Mouse (Mus musculus) heart, embryonic 10.5 days (tissue): ENCODE measurements at regions not wholly inside any gene's neighbourhood (a gene's known extent, or its start where the extent isn't known, plus 50 kb on each side); places are given as distances from the start of the nearest gene placed in this dataset.
A peak's percentile ranks its signal among the peaks of the same experiment; 100 is the strongest.

Source experiments
- DNase-seq: peaks from one replicate; pipeline ENCODE4 v3.0.0-alpha.2; 2017; ENCODE audit warnings: low spot score
- H3K27ac ChIP-seq: fragments of 300-500 bp; sonication (generic); 2 replicates; pipeline ENCODE4 v1.5.1; 2016; ENCODE audit warnings: mild to moderate bottlenecking
- H3K27me3 ChIP-seq: fragments of 300-500 bp; sonication (generic); 2 replicates; pipeline ENCODE4 v1.6.1; 2016; ENCODE audit warnings: mild to moderate bottlenecking; ENCODE audit not compliant: poor library complexity, insufficient read depth, severe bottlenecking
- H3K36me3 ChIP-seq: fragments of 300-500 bp; sonication (generic); 2 replicates; pipeline ENCODE4 v1.6.1; 2016; ENCODE audit warnings: mild to moderate bottlenecking, moderate library complexity
- H3K4me1 ChIP-seq: fragments of 300-500 bp; sonication (generic); 2 replicates; pipeline ENCODE4 v1.6.1; 2016; ENCODE audit warnings: mild to moderate bottlenecking
- H3K4me3 ChIP-seq: fragments of 300-500 bp; sonication (generic); 2 replicates; pipeline ENCODE4 v1.5.1; 2016; ENCODE audit warnings: mild to moderate bottlenecking, moderate library complexity
- H3K9me3 ChIP-seq: fragments of 300-500 bp; sonication (generic); 2 replicates; pipeline ENCODE4 v1.6.1; 2016; ENCODE audit warnings: mild to moderate bottlenecking, moderate library complexity
- WGBS: fragments of 180-500 bp; shearing (Covaris S2); methylation state at CpG from one replicate; pipeline ENCODE4 v1.1.7; 2016; 5-methylcytosine and 5-hydroxymethylcytosine counted together

DNA sequence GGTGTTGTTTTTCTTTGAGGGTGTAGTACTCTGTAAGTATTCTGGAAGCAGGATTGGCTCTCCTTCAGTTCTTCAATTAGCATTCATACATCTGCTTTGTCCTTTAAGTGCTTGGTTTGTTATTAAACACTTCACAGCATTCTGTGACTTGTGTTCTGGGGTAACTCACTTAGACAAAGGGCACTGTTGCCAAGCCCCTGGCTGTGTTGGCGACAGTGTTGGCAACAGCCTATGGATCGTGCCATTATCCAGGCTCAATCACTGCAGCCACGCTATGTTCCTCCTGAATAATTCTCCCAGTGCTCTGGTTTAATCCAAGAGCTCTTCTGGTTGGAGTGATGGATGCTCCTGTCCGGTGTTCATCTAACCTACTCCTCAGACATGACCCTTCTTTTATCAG, 265.6 kb upstream of the BB014433 start:
- WGBS: 79% methylated on average over 4 of the region's 4 CpGs
- no peaks in the 10 kb centered on the region for H3K27me3 ChIP-seq
- no peak for DNase-seq
- H3K4me3 ChIP-seq: no peak overlapping the region
- H3K36me3 ChIP-seq: no peaks in the 10 kb centered on the region
- no peaks in the 10 kb centered on the region for H3K4me1 ChIP-seq
- H3K9me3 ChIP-seq: no peaks in the 10 kb centered on the region
- no peak overlapping the region for H3K27ac ChIP-seq

DNA sequence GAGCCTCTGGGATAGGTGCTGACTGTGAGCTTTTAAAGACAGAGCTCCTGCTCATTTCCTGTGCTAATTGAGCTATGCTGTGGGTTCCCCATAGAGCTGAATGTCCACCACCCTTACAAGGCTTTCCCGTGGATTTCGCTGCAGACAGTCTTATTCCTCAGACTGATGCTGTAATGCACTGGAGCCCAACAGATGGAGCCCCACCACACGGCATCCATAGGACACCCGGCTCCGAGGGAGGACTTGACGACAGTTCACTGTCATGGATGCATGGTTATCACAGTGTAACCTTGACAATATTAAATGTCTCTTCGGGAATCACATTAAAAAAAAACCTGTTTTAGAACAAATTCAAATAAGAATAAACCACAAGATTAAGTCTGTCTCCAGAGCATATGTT, 265.2 kb upstream of the BB014433 start:
- Histone ChIP-seq H3K4me1 (no peaks in the 10 kb centered on the region), H3K9me3 (no peaks in the 10 kb centered on the region), H3K27me3 (no peaks in the 10 kb centered on the region), H3K4me3 (no peak overlapping the region), H3K27ac (no peak overlapping the region), H3K36me3 (no peaks in the 10 kb centered on the region)
- WGBS: 71% methylated on average over 7 of the region's 7 CpGs
- no peak for DNase-seq

DNA sequence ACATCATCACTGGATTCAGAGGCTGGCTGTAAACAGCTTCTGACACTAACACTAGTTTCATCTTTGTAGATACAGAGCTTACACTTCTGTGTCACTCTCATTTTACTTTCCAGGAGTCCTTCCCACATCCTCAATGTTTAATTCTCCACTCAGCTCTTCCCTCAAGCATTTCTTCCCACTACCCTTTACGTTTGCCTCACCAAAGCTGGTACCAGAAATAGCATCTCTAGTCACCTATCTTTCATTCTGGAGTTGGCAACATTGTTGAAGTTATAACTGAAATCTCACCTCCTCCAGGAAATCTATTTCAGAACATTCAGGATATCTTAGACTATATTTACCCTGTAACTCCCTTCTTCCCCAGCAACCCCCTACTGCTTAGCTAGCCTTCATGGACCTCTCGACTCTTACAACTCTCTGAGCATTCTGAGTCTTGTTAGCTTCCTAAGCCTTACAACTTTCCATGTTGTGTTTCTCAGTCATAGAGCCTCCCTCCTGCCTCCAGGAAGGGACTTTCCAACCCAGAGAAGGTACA, 258.3 kb upstream of the BB014433 start:
- Histone ChIP-seq H3K36me3 (no peaks in the 10 kb centered on the region), H3K4me3 (no peak overlapping the region), H3K27ac (no peak overlapping the region), H3K4me1 (no peaks in the 10 kb centered on the region), H3K27me3 (no peaks in the 10 kb centered on the region), H3K9me3 (no peaks in the 10 kb centered on the region)
- 77% methylated on average over 2 of the region's 2 CpGs for WGBS
- DNase-seq: no peak

DNA sequence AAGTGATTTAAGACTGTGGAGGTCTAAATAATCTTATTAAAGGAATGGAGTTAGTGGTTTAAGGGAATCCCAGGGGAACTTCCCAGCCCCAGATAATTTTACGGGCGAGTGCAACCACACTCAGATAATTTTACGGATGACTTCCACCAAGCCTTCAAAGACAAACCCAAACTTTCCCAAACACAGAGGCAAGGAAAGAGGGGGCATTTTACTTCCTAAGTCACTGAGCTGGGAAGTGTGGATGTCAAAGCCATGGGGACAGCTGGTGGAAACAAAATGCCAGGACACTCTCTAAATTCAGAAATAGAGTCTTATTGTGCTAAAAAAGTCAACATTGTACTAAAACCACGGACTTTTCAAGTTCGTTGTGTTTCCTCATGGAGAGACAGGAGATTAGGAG, 227.9 kb upstream of the BB014433 start:
- H3K27me3 ChIP-seq: no peaks in the 10 kb centered on the region; the same call in 1 of the 2 replicates
- H3K4me3 ChIP-seq: no peak overlapping the region
- 55% methylated on average over 5 of the region's 5 CpGs for WGBS
- no peak for DNase-seq
- H3K36me3 ChIP-seq: no peaks in the 10 kb centered on the region
- H3K4me1 ChIP-seq: no peaks in the 10 kb centered on the region
- no peaks in the 10 kb centered on the region for H3K9me3 ChIP-seq
- H3K27ac ChIP-seq: no peak overlapping the region

DNA sequence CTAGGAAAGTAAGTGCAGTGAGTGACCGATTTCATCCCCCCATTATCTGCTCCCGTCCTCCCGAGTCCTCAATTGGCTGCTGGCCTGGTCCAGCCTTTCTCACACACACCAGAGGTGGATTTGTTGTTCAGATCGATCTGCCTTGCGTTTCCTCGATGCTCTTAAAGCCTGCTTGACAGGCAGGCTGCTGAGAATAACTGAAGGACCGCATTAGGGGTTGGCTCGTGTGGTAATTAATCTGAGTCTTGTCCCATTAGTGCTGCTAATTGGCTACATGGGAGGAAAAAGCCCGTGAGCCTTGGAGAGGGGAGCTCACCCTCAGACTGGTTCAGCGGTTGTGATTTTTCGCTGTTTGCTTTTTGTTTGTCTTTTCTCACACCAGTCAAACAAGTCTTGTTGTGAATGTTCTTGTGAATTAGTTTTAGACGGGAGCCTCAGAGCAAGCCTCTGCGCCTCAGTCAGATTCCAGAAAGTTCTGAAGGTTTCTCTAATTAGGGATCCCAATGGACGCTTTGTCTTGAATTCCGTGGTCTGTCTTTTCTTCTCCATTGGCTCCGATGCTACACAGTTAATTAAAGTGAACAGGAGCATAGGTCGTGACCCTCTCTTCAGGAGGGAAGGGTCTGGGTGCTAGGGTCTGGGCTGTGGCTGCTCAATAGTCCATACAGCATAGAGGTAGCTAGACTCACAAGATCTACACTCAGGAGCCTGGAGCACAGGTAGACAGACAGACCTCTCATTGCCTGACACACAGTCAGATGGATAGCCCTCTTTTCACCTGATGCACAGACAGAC, 226.1 kb upstream of the BB014433 start:
- H3K9me3 ChIP-seq: no peaks in the 10 kb centered on the region
- 51% methylated on average over 17 of the region's 17 CpGs for WGBS
- no peak for DNase-seq

DNA sequence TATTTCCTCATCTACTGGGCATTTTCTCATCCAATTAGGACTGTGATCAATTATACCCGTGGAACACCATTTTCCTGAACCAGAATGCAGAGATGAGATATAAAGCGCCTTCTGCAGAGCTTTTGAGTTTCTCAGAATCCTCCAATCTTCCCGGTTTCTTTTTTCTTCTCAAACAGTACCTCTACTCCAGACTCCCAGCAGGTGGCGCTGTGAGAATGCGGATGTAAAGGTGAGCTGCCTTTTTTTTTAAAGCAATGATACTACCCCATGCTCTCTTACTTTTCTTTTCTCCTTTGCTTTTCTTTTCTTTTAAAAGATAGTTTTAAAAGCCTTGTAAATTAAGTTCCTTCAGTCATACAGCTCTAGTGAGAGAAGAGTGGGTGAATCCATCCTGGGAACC, 224.4 kb upstream of the BB014433 start:
- Histone ChIP-seq H3K4me1 (no peaks in the 10 kb centered on the region), H3K27me3 (no peaks in the 10 kb centered on the region; the same call in 1 of the 2 replicates), H3K9me3 (no peaks in the 10 kb centered on the region), H3K36me3 (no peaks in the 10 kb centered on the region), H3K4me3 (no peak overlapping the region), H3K27ac (no peak overlapping the region)
- WGBS: 9% methylated on average over 5 of the region's 5 CpGs
- DNase-seq: peak; percentile 73

More for the DNA sequence above, 226.1 kb upstream of the BB014433 start:
- Histone ChIP-seq H3K36me3 (no peaks in the 10 kb centered on the region), H3K27ac (no peak overlapping the region), H3K4me3 (no peak overlapping the region), H3K4me1 (no peaks in the 10 kb centered on the region), H3K27me3 (no peaks in the 10 kb centered on the region; the same call in 1 of the 2 replicates)

DNA sequence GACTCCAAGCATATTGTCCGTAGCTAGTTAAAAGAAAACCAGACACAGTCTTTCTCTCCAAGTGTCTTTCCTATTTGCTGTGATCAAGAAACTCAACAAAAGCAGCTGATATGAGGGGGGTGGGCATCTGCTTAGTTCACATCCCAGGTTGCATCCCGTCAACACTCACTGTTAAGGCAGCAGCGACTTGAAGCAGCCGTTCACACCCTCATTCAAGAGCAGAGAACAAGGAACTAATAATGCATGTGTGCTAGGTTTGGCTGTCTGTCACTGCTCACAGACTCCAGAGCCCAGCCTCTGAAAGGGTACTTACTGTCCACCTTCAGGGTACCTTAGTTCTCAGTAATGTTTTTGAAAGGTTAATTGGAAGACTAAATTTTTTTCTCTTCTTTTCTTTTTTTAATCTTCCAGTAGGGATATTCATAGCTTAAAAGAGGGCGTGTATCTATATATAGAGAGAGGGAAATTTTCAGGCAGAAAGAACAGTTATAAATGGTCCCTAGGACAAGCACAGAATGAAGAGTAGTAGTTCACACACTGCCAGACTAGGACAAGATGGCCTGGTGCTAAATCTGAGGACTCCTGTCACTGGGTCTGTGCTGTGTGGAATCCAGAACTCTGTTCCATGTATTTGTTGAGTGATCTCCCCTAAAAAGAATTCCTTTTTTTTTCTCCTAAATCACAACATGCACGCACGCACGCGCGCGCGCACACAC, 199.1 kb upstream of the BB014433 start:
- Histone ChIP-seq H3K9me3 (no peaks in the 10 kb centered on the region), H3K27ac (no peak overlapping the region), H3K36me3 (no peaks in the 10 kb centered on the region), H3K27me3 (no peaks in the 10 kb centered on the region), H3K4me3 (no peak overlapping the region), H3K4me1 (no peaks in the 10 kb centered on the region)
- DNase-seq: no peak
- WGBS: 83% methylated on average over 12 of the region's 12 CpGs

DNA sequence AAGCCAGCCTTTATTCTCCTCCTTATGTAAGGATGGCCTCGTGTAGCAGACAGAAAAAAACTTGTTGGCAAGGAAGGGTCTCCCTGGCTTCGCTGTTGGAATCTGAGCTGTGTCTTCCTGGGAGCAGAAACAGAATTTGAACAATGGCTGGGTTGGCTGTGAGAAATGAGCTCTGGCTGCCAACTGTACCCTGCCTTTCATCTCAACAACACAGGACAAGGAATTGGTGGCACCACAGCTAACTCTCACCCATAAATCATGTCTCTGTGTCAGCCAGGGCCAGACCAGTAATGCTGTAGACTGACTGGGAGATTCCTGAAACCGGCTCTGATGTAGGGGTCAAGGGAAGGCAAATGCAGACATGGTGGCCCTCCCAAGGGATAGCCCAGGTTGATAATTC, 189.5 kb upstream of the BB014433 start:
- H3K4me1 ChIP-seq: 0 out of 2 replicates have a peak, but pooled peaks cover under 1% of the 10 kb centered on the region
- no peaks in the 10 kb centered on the region for H3K9me3 ChIP-seq
- 80% methylated on average over 3 of the region's 3 CpGs for WGBS
- H3K27ac ChIP-seq: no peak overlapping the region
- H3K36me3 ChIP-seq: no peaks in the 10 kb centered on the region
- H3K27me3 ChIP-seq: no peaks in the 10 kb centered on the region
- no peak overlapping the region for H3K4me3 ChIP-seq
- DNase-seq: no peak

DNA sequence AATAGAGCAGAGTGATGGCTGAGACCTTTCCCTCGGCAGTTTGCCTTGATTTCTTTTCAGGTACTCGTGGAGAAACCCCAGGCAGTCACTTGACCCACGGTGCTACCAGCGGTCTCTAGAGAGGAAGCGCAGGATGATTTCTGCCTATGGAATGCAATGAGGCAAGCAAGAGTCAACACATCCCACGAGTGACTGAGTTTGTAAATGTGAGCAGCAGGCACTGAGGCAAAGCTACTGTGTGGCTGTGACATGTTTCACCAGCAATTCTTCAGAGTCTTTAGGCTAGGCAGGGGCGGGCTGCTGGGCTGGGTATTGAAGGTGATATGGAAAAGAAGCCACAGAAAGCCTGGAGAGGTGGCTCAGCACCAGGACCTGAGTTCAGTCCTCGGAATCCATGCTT, 187.4 kb upstream of the BB014433 start:
- 54% methylated on average over 8 of the region's 8 CpGs for WGBS
- Histone ChIP-seq H3K36me3 (no peaks in the 10 kb centered on the region), H3K4me3 (no peak overlapping the region), H3K4me1 (0 out of 2 replicates have a peak, but pooled peaks cover 3% of the 10 kb centered on the region), H3K9me3 (no peaks in the 10 kb centered on the region), H3K27ac (no peak overlapping the region), H3K27me3 (no peaks in the 10 kb centered on the region)
- DNase-seq: no peak

DNA sequence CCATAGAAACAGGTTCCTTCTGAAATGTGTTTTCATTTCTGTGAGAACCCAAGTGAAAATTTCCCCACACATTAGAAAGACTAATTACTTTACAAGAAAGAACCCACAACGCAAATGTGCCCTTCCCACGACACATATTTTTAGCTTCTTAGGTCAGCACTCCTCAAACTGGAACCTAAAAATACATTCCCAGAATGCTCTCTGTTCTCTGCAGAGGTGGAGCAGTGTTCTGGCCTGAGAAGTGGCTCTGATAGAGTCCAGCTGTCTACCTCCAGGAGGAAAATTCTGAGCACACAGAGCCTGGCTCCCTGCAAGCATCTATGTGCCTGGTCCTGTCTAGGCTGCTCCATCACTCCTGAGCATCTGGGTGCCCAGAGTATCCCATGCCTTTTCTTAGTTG, 184.3 kb upstream of the BB014433 start:
- H3K9me3 ChIP-seq: no peaks in the 10 kb centered on the region; the same call in 1 of the 2 replicates
- no peaks in the 10 kb centered on the region for H3K36me3 ChIP-seq
- WGBS: 32% methylated on average over 2 of the region's 2 CpGs
- H3K27me3 ChIP-seq: no peaks in the 10 kb centered on the region
- no peak overlapping the region for H3K4me3 ChIP-seq
- H3K27ac ChIP-seq: no peak overlapping the region
- H3K4me1 ChIP-seq: 0 out of 2 replicates have a peak, but pooled peaks cover 3% of the 10 kb centered on the region
- no peak for DNase-seq

DNA sequence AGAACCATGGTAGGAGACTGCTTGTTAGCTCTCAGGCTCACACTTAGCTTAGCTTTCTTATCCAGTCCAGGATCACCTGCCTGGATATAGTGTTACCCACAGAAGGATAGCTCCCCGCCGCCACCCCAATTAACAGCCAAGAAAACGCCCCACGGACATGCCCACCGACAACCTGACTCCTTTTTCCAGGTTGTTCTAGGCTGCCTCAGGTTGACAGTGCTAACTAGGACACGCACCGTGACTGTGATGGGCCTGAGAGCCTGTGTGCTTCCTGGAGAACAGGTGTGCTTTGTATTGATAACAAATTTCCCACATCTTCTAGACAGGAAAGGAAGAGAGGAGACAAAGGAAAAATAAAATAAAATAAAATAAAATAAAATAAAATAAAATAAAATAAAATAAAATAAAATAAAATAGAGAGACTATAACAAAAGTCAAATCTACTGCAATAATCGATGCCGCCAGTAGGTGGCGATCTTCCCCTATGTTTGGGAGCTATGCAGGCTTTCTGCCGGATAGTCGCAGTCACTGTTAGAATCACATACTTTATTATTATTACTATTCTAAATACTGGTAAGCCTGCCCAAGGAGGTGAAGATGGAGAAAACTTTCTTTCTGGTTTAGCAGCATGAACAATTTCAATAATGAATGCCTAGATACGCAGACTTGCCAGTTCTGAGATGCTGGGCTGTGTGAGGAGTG, 175.5 kb upstream of the BB014433 start:
- no peaks in the 10 kb centered on the region for H3K27me3 ChIP-seq
- no peaks in the 10 kb centered on the region for H3K4me1 ChIP-seq
- 42% methylated on average over 13 of the region's 13 CpGs for WGBS
- no peaks in the 10 kb centered on the region for H3K36me3 ChIP-seq
- no peak overlapping the region for H3K27ac ChIP-seq
- no peak overlapping the region for H3K4me3 ChIP-seq
- DNase-seq: no peak
- H3K9me3 ChIP-seq: no peaks in the 10 kb centered on the region; the same call in 1 of the 2 replicates

DNA sequence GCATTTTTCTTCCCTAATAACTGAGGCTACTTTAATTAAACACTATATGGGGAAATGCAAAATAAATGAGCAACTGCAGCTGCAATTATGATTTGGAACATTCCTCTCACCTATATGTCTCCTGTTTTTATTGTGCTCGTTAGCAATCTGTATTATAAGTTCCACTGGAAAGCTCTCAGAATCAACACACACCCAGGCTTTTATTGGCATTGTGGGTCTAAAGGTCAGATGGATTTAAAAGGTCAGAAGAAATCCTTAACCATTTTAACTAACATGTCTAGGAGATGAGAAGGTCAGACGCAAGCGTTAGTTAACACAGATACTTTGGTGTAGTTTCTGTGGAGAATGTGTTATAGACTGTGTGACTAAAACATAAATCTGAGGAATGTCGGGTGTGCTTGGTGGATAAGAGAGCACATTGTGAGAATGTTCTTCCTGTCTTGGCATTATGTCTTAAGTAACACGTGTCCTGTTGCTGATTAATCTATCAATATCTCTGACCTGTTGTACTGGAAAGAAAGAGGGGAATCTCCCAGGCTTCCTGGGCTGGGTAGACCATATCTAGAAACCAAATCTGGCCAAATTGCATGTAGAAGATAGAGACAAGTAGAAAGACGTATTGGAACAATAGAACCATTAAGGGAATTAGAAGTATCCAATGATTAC, 164.1 kb upstream of the BB014433 start:
- no peaks in the 10 kb centered on the region for H3K36me3 ChIP-seq
- 72% methylated on average over 6 of the region's 6 CpGs for WGBS
- no peaks in the 10 kb centered on the region for H3K27me3 ChIP-seq
- H3K27ac ChIP-seq: no peak overlapping the region
- H3K4me3 ChIP-seq: no peak overlapping the region
- H3K9me3 ChIP-seq: no peaks in the 10 kb centered on the region
- no peaks in the 10 kb centered on the region for H3K4me1 ChIP-seq
- no peak for DNase-seq
